Mouse (Mus musculus): ENCODE data around the gene Iah1.

Iah1 gene

GRCm38 (mm10) chr12:21318143-21318895, 2.1 kb downstream of the Iah1 start:
- peak; percentile 60 for DNase-seq (ENCODE audit: low spot score)

DNA sequence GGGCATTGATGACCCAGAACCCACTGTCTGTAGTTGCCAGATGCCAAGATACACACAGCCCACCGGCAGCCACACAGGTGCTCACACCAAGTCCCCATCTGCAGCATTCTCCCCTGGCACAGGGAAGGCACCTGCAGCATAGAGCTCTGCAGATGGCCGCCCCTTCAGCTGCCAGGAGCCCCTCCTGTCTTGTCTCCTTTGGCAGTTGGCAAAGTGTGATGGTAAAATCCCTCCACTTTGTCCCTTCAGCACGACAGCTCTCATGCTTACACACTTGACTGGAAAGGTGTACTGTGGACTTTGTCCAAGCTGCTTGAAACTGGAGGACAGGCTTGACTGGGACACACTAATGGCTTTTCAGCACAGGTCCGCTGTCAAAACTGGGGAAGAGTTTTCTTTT, 4.1 kb downstream of the Iah1 start:
- no peak for DNase-seq (ENCODE audit: low spot score)

GRCm38 (mm10) chr12:21321170-21321569, 5.0 kb downstream of the Iah1 start:
- no peak for DNase-seq (ENCODE audit: low spot score)

DNA sequence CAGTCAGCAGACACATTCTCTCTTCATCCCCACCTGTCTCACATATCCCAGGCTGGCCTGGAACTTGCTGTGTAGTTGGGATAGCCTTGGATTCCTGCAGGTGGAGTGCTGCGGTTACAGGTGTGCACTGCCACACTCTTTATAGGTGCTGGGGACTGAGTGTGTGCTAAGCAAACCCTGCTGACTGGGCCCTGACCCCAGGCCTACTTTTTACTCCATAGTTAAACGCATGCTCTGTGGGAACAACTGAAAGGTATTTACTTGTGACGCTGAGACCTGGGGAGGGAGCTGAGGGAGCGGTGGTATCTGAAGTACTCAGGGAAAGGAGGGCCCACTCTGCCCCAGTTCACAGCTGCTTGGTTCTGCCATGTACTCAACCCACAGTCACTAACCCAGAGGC, 6.1 kb downstream of the Iah1 start:
- DNase-seq (ENCODE audit: low spot score) = no peak

DNA sequence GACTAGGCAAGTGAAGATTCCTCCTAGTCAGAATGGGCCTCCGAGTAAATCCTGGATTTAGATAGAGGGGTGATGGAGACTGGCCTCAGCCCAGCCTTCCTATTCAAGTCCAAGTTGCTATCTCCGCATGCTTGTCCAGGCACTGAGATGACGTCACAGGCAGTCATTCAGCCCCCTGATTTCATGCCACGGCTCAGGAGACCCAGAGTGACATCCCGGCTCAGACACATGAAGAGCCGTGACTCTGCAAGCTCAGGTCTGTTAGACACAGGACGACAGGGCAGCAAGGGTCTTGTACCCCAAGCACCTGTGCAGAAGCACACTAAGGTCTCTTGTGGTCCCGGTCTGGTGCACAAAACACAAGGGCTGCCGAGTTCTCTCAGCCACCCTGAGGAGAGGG, 6.7 kb downstream of the Iah1 start:
- no peak for DNase-seq (ENCODE audit: low spot score)

DNA sequence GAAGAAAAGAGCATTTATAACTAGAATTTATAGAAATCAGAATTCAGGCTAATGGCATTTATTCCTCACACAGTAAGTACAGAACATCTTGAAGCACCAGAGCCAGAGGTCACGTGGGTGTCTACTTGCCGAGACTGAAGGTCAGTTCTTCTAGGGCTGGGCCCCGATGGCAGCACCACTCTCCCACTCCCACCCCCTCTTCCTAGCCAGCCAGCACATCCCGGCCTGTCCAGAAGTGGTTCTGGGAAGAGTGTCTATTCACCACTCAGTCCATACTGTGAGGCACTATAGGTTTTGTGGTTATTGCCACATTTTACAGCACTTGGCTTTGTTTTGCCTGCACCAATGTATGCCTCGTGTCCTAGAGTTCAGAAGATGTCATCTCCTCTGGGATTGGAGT, 7.9 kb downstream of the Iah1 start:
- no peak for DNase-seq (ENCODE audit: low spot score)

DNA sequence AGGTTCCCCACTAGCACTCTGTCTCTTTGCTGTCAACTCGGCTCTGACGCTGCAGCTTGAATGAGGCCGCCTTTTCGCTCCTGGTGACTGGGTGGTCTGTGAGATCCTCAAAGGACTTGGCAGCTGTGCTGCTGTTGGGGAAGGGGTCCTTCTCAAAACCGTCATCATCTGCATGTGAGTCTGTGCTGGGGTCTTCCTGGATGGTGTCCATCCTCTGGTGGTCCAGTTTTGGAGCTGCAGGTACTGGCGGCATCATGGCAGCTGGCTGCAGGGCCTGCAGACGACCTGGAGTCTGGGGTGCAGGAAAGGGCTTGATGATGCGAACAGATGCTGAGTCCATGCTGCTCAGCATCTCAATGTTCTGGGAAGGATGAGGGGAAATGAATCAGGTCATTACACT, 9.1 kb downstream of the Iah1 start:
- DNase-seq (ENCODE audit: low spot score) = no peak

DNA sequence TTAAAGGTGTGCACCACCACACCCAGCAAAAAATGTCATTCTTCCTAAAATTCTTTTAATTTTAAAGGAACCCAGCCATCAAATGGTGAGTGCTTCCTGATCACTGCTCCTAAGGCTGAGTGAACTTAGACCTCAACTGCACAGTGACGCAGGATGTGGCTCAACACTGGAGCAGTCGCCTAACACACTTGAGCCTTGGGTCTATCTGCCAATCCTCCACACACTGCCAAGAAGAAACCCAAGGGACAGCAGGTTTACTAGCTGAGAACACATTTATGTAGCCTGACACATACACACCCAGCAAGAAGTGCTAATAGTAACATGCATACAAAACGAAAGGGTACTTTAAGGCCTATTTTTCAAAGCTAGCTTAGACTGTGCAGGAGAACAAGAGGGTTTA, 10.1 kb downstream of the Iah1 start:
- no peak for DNase-seq (ENCODE audit: low spot score)

DNA sequence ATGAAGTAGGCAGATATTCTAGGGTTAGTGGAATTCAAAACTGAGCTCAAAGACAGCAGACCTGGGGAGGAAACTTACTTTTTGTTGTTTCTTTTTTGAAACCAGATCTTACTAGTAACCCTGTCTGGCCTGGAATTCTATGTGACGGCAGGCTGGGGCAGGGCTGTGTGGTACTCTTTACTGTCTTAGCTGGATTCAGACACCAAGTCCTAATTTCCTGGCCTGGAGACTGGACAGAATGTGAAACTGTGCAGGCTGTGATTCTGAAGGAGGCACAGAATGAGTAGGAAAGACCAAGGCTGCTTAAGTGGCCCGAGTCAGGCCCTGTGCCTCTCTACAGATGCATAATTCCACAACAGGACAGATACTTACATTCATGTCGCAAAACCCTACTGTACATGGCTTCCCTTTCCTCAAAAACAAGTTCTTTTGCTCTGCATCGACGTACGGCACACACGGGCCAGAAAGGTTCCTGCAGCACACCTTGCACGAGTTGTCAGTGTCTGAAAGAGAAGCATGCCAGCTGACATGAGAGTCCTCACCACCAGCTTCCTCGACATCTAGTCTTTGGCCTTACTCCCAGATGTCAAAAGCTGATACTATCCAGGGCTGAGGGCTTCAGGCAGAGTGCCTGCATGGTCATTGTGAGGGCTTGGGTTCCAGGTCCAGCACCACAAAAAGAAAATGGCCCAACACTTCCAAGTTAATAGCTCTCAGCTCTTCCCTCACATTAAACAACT, 13.6 kb downstream of the Iah1 start:
- DNase-seq (ENCODE audit: low spot score) = no peak

DNA sequence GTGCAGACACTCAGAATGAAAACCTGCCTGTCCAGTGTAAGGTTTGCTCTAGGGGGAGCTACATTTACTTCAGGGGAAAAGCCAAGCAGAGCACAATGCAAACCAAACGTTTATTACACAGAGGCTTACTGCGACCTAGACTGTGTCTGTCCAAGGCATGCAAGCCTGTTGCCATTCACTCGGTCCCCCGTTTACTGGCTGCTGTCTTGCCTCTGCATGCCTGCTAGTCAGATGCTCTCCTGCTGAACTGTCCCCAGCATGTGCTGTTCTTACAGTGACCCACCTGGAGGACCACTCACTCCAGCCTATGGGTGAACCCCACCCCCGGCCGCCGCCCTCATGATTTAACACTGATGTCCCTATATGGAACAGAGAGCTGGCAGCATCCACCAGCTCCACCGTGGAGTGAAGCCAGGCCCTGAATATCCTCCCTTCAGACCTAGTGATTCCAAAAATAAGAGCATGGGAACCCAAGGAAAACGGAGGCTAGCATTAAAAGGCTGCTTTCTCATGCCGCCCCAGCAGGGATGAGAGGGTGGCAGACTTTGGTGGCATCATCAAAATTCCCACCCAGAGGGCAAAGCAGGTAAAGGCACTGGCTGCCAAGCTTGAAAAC, 14.9 kb downstream of the Iah1 start:
- DNase-seq (ENCODE audit: low spot score) = no peak

DNA sequence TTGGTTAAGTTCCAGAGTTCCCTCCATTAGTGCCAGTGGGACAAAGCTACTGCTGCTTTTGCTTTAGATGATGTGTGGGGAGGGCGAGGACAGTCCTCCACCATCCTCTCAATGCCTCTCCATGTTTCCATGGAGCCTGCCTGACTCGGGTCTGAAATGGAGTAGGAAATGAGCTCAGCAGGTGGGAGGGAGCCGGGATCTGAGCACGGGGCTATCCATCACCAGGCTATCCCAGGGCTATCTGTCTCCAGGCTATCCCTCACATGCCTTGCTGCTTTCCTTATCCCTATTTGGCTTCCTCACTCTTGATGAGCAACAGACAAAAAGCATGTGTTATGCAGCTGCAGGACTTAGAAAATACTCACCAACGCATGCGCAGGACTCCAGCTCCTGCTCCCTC, 15.5 kb downstream of the Iah1 start:
- no peak for DNase-seq (ENCODE audit: low spot score)

- no peak for DNase-seq (ENCODE audit: low spot score)
Measured at GRCm38 (mm10) chr12:21333021-21333420, 16.8 kb downstream of the Iah1 start.

GRCm38 (mm10) chr12:21333766-21334165, 17.6 kb downstream of the Iah1 start:
- no peak for DNase-seq (ENCODE audit: low spot score)

GRCm38 (mm10) chr12:21335869-21336268, 19.7 kb downstream of the Iah1 start:
- peak; percentile 75 for DNase-seq (ENCODE audit: low spot score)

- no peak for DNase-seq (ENCODE audit: low spot score)
Measured at GRCm38 (mm10) chr12:21337171-21337570, 21.0 kb downstream of the Iah1 start.

DNA sequence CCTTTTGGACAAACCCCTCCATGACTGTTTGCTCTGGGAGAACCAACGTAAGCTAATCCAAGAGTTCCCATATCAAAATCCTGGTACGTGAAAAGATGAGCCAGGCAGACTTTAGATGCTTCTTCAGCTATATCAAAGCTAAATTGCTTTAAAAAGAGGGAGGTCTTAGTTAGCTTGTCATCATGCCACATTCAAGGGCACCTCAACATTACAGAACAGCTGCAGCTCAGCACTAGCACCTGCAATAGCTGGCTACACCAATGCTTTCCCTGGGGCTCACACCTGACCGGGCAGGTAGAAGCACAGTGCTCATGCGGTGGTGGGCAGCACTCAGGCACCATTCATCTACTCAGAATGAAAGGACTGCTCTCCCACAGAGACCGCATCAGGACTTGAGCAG, 24.5 kb downstream of the Iah1 start:
- no peak for DNase-seq (ENCODE audit: low spot score)

- no peak for DNase-seq (ENCODE audit: low spot score)
Measured at GRCm38 (mm10) chr12:21346972-21347371, 30.8 kb downstream of the Iah1 start.

- DNase-seq (ENCODE audit: low spot score) = no peak
Measured at GRCm38 (mm10) chr12:21350113-21350876, 34.1 kb downstream of the Iah1 start.

- DNase-seq (ENCODE audit: low spot score) = no peak
Measured at GRCm38 (mm10) chr12:21353681-21354080, 37.5 kb downstream of the Iah1 start.

GRCm38 (mm10) chr12:21362686-21363085, 46.5 kb downstream of the Iah1 start:
- DNase-seq (ENCODE audit: low spot score) = no peak

GRCm38 (mm10) chr12:21363195-21363594, 47.0 kb downstream of the Iah1 start:
- no peak for DNase-seq (ENCODE audit: low spot score)

DNA sequence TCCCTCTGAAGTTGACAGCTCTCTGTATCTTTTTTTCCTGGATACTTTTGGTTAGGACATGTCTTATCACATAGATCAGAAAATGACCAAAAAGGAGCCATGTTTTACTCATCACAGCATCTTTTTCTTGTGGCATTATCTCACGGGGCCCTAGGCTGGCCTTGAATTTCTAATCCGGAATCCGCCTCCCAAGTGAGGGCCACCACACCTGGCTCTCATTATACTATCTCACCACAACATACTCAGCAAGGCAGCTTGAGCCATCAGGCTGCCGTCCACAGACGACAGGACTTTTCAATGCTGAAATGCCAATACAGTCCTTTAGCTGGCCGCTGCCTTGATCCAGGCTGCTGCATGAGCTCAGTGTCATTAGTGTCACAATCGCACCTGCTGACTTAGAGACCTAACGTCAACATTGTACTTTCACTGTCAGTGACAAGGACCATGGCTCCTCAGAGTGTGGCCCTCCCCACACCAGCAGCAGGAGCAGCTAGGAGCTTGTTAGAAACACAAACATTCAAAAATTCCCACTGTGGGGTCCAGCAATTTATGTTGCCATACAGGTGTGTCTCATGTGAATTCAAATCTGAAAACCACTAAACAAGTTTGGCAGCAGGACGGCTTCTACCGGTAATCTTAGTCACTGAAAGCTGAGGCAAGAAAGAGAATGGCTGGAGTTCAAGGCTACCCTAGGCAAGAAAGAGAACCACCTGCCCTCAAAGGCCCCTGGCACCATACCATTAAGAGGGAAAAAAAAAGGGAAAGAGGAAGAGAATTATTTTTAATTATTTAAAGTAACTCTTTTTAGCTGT, 48.6 kb downstream of the Iah1 start:
- no peak for DNase-seq (ENCODE audit: low spot score)
